Mouse (Mus musculus): ENCODE measurements around the gene Mapkapk5. TPM values are rescaled to one million over a fixed set of nuclear protein-coding genes. Genes with fewer than 3 reads are reported as not detected.

Gene Mapkapk5
- polyA plus RNA-seq, 1 experiment from 2014 or later: 52.1 TPM

GRCm38 (mm10) chr5:121564468-121564895 is 18.8 kb upstream of the Mapkapk5 start:
- DNase-seq (ENCODE audit: low spot score): peak; percentile 95

- DNase-seq (ENCODE audit: low spot score): no peak
These were observed 16.7 kb upstream of the Mapkapk5 start for GRCm38 (mm10) chr5:121562436-121562835.

GRCm38 (mm10) chr5:121549196-121549595 is 3.5 kb upstream of the Mapkapk5 start:
- no peak for DNase-seq (ENCODE audit: low spot score)

DNA sequence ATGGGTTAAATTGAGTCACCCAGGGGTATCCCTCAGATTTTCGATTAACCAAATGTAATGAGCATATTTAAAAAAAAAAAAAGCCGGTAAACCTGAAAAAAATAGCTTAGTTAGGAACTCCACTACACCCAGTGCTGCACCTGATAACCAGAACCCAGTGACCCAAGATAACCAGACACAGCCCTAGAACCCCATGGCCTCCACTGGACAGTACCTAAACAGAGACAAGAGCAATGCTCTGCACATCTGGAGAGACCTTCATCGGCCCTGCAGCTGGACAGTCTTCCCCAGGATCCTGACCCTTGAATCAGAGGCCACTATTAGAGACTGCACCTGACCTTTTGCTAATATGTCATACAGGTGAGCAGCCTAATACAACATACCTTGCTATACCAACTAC is 1.4 kb upstream of the Mapkapk5 start:
- no peak for DNase-seq (ENCODE audit: low spot score)

GRCm38 (mm10) chr5:121546530-121546895 is 808 bp upstream of the Mapkapk5 start:
- peak; percentile 52 for DNase-seq (ENCODE audit: low spot score)

DNA sequence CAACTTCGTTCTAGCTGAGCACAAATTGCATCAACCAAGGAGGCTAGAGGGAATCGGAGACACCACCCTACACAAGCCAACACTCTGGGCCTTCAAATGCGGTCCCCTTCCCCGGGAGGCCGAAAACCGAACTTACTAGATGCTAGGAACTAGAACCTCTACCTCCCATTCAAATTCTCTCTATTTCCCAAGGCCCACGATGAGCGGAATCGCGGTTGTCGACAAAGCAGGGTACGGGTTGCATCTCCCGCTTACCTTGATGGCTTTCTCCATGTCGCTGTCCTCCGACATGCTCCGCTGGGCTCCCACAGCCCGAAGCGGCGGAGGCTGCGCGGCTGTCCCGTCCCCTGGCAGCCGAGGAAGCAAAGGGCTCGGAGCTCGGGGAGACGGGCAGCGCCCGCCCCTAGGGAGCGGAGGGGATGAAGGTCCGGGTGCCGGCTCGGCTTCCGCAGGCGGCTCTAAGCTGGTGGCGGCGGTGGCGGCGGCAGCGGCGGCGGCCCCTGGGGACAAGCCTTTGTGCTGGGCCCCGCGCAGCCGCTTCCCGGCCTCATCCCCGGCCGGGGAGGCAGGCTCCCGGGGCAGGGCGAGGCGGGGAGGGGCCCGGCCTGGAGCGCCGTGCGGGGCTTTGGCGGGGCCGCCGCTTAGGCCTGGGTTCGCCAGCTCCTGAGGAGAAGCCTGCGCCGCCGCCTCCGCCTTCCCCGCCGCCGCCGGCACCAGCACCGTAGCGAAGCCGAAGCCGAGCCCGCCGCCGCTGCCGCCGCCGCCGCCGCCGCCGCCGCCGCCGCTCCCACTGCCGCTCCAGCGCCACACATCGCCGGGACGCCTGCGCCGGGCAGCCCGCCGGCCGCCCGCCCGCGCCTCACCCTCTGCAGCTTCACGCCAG is 554 bp downstream of the Mapkapk5 start, which contains the start of the genes Adam1a and Gm42878:
Adam1a (minus strand) TSS at position 573 of the 883 bp plus-strand sequence.
Gm42878 (minus strand) TSS at position 573 of the 883 bp plus-strand sequence.
- peak; percentile 50 for DNase-seq (ENCODE audit: low spot score)

GRCm38 (mm10) chr5:121543370-121543769 is 2.3 kb downstream of the Mapkapk5 start:
- DNase-seq (ENCODE audit: low spot score): no peak

DNA sequence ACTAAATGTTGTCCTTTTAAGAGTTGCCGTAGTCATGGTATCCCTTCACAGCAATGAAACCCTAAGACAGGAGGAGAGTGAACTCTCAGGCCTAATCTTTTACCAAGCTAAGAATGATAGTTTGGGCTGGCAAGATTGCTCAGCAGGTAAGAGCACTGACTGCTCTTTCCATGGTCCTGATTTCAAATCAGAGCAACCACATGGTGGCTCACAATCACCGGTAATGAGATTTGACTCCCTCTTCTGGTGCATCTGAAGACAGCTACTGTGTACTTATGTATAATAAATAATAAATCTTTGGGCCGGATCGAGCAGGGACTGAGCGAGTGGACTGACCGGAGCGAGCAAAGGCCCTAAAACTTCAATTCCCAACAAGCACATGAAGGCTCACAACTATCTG is 4.5 kb downstream of the Mapkapk5 start:
- no peak for DNase-seq (ENCODE audit: low spot score)

GRCm38 (mm10) chr5:121540066-121540465 is 5.6 kb downstream of the Mapkapk5 start:
- DNase-seq (ENCODE audit: low spot score): no peak

GRCm38 (mm10) chr5:121537588-121537987 is 8.1 kb downstream of the Mapkapk5 start:
- DNase-seq (ENCODE audit: low spot score): no peak

DNA sequence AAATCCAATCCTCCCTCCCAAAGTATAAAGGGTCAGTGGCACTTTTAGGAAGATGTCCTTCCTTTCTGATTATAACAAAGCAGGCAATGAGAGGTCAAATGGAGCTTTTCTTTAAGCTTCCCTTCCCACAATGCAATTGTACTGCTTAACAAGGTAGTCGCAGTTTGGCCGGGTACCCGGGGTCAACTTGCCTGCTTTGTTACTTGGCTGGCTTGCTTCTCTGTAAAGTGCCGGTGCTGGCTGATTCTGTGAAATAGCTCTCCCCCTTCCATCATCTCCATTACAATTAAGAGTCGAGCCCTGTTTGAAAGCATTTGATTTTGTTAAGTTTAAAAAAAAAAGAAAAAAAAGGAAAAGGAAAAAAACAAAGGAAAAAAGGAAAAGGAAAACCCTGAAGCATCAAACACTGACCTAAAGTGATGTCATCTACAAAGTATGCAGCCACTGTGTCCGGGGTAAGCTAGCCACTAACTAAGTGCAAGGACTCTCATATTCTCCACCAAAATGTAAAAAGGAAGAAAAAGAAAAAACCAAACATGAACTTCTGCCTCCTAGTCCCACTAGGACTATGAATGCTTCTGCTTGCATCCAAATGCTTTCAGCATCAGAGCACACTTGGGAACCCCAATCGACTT is 8.7 kb downstream of the Mapkapk5 start:
- DNase-seq (ENCODE audit: low spot score): no peak

- no peak for DNase-seq (ENCODE audit: low spot score)
These were observed 10.6 kb downstream of the Mapkapk5 start for GRCm38 (mm10) chr5:121535116-121535515.

DNA sequence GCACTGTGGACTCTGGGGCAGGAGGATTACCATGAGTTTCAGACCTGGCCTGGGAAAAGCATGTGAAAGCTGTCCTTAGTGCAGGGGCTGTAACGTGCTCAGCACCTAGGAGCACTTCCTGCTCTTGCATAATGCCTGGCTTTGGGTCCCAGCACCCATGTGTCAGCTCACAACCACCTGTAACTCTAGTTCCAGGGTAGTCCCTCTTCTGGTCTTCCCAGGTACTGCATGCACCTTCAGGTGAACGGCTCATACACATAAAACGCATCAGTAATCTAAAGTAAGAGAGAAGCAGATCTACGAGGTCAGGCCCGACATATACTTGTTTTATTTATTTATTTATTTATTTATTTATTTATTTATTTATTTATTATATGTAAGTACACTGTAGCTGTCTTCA is 11.2 kb downstream of the Mapkapk5 start:
- peak; percentile 30 for DNase-seq (ENCODE audit: low spot score)

- no peak for DNase-seq (ENCODE audit: low spot score)
These were observed 18.7 kb downstream of the Mapkapk5 start for GRCm38 (mm10) chr5:121526961-121527360.

GRCm38 (mm10) chr5:121526526-121526925 is 19.2 kb downstream of the Mapkapk5 start:
- DNase-seq (ENCODE audit: low spot score): no peak

DNA sequence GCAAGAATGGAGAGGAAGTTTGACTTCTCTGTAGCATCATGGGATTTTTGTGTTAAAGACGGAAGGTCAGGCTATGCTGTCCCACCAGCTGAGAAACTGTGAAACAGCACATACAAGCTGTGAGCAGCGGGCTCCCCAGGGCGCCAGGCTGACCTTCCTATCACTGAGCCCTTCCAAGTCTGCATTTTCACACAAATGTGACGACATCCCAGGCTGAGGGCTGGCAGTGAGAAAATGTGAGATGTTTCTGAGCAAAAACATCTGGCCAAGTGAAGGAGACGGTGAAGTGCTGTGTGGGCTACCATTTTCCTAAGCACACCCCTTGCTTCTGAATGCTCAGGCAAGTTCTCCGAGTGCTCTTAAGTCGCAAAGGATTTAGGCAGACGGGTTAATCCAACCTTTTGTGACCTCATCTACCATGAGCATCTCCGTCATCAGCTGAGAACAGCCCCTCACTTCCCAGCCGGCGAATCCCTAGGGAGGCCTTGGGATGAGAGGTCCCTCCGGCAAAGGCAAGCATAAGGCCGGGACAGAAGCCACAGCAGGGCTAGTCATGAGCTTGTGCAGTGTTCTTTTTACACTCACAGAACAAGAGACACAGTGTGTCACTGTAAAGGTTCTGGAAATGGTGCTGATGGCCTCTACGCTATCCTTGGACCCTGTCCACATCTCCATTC is 19.8 kb downstream of the Mapkapk5 start:
- no peak for DNase-seq (ENCODE audit: low spot score)

GRCm38 (mm10) chr5:121519758-121520157 is 25.9 kb downstream of the Mapkapk5 start:
- DNase-seq (ENCODE audit: low spot score): peak; percentile 10

DNA sequence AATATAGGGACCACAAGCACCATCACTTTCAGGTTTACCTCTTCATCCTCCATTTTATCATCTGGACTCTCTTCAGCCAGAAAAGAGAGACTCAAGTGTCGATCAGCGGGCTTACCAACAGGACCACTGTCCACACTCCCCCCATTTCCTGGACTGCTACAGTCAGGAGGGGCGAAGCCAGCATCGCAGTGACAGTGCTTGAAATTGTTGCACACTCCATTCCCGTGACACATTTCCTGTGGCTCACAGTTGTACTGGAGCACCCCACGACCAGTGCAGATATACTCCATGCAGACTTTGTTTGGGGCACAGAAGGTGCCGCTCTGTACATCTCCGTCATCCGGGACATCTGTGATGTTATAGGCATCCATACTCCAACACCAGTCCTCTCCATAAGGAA is 26.7 kb downstream of the Mapkapk5 start:
- no peak for DNase-seq (ENCODE audit: low spot score)

DNA sequence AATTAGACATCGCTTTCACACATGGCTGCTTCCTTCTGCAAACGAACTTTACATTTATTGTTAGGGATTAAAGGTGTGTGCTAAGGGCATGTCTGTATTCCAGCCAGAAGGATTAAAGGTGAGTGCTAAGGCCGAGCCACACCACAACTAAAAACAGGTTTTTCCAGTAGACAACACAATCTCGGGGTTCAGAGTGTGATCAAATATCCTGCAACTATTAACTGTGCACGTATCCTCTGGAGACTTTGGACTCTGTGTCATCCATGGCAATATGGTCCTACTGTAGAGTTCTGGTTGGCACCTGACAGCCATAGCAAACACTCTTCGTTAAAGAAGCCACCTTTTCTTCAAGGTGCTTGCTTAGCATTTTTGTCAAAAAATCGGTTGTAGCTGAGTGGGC is 35.7 kb downstream of the Mapkapk5 start:
- no peak for DNase-seq (ENCODE audit: low spot score)

GRCm38 (mm10) chr5:121506846-121507245 is 38.9 kb downstream of the Mapkapk5 start:
- DNase-seq (ENCODE audit: low spot score): no peak

DNA sequence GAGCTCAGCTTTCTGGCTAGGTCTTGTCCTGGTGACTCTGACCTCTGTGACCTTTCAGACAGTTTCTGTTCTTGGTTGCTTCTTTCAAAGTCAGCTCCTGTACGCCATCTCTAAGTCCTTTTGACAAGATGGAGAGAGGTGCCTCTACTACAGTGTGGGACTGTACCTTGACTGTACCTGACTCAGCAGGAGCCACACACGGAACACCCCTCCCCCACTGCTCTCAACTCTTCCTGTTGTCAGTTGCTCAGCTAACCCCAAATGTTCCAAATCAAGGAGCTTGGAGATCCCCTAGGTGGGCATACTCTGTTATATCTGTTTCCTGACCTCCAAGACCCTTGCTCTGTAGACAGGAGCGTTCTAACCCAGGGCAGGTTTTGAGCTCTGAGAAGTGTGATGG is 42.5 kb downstream of the Mapkapk5 start, which contains the start of gene Adam1b:
Adam1b (minus strand) TSS at position 205 of the 400 bp plus-strand sequence.
- no peak for DNase-seq (ENCODE audit: low spot score)
